Mouse (Mus musculus) hindbrain, embryonic 10.5 days (tissue): ENCODE data around the gene Arhgap29. TPM values are rescaled to one million over a fixed set of nuclear protein-coding genes. Genes with fewer than 3 reads are reported as not detected.

Source experiments
- DNase-seq: peaks from one replicate; pipeline ENCODE4 v3.0.0-alpha.2; 2017; ENCODE audit warnings: low spot score
- H3K27ac ChIP-seq: fragments of 300-500 bp; sonication (generic); 2 replicates; pipeline ENCODE4 v1.5.1; 2016; ENCODE audit warnings: mild to moderate bottlenecking, moderate library complexity
- H3K27me3 ChIP-seq: fragments of 300-500 bp; sonication (generic); 2 replicates; pipeline ENCODE4 v1.6.1; 2016; ENCODE audit warnings: mild to moderate bottlenecking; ENCODE audit not compliant: poor library complexity, insufficient read depth, severe bottlenecking
- H3K36me3 ChIP-seq: fragments of 300-500 bp; sonication (generic); 2 replicates; pipeline ENCODE4 v1.6.1; 2016; ENCODE audit warnings: mild to moderate bottlenecking, moderate library complexity
- H3K4me1 ChIP-seq: fragments of 300-500 bp; sonication (generic); replicated peaks from 2 replicates; pipeline ENCODE4 v1.6.1; 2016; ENCODE audit warnings: mild to moderate bottlenecking
- H3K4me3 ChIP-seq: fragments of 300-500 bp; sonication (generic); 2 replicates; pipeline ENCODE4 v1.5.1; 2016; ENCODE audit warnings: mild to moderate bottlenecking, moderate library complexity
- H3K9me3 ChIP-seq: fragments of 300-500 bp; sonication (generic); 2 replicates; pipeline ENCODE4 v1.6.1; 2016; ENCODE audit warnings: mild to moderate bottlenecking, moderate library complexity
- WGBS: fragments of 180-500 bp; shearing (Covaris S2); methylation state at CpG from one replicate; pipeline ENCODE4 v1.1.7; 2016; 5-methylcytosine and 5-hydroxymethylcytosine counted together
- polyA plus RNA-seq: library from polyadenylated mRNA; unstranded; fragments of >200 nt; fragmentation: Nextera tagmentation; extraction: Ambion mirVana; gene quantifications from 2 replicates; pipeline ENCODE4 v1.2.1, GENCODE M21; 2016

Gene Arhgap29
- polyA plus RNA-seq, 1 experiment from 2014 or later: 23.3 TPM

- H3K27me3 ChIP-seq: no peaks in the 10 kb centered on the region
- no peak overlapping the region for H3K4me3 ChIP-seq
- DNase-seq: no peak
- no peak overlapping the region for H3K27ac ChIP-seq
- no peaks in the 10 kb centered on the region for H3K36me3 ChIP-seq
- no peaks in the 10 kb centered on the region for H3K9me3 ChIP-seq
- WGBS: 76% methylated on average over 9 of the region's 9 CpGs
- H3K4me1 ChIP-seq: peaks cover 16% of the 10 kb centered on the region
Observed at GRCm38 (mm10) chr3:122033248-122033837, 81.0 kb downstream of the Arhgap29 start.

- DNase-seq: no peak
- Histone ChIP-seq H3K27ac (no peak overlapping the region), H3K27me3 (no peaks in the 10 kb centered on the region), H3K9me3 (no peaks in the 10 kb centered on the region), H3K36me3 (no peaks in the 10 kb centered on the region), H3K4me1 (peaks cover 16% of the 10 kb centered on the region), H3K4me3 (no peak overlapping the region)
- 88% methylated on average over 5 of the region's 5 CpGs for WGBS
Observed at GRCm38 (mm10) chr3:122034240-122034639, 81.9 kb downstream of the Arhgap29 start.

- Histone ChIP-seq H3K27me3 (no peaks in the 10 kb centered on the region), H3K36me3 (no peaks in the 10 kb centered on the region), H3K4me3 (no peak overlapping the region), H3K9me3 (no peaks in the 10 kb centered on the region), H3K4me1 (peaks cover 16% of the 10 kb centered on the region), H3K27ac (no peak overlapping the region; the same call in 1 of the 2 replicates)
- 45% methylated on average over 3 of the region's 3 CpGs for WGBS
- DNase-seq: no peak
Observed at GRCm38 (mm10) chr3:122035092-122035491, 82.8 kb downstream of the Arhgap29 start.

GRCm38 (mm10) chr3:122040522-122040921 lies 88.2 kb downstream of the Arhgap29 start:
- DNase-seq: no peak
- WGBS: 76% methylated on average over 6 of the region's 6 CpGs
- Histone ChIP-seq H3K4me1 (peaks cover 33% of the 10 kb centered on the region), H3K4me3 (no peak overlapping the region), H3K36me3 (no peaks in the 10 kb centered on the region), H3K27me3 (peaks cover 46% of the 10 kb centered on the region), H3K9me3 (no peaks in the 10 kb centered on the region), H3K27ac (no peak overlapping the region)

GRCm38 (mm10) chr3:122043102-122043501 lies 90.8 kb downstream of the Arhgap29 start:
- Histone ChIP-seq H3K36me3 (no peaks in the 10 kb centered on the region), H3K27ac (no peak overlapping the region), H3K27me3 (peaks cover 72% of the 10 kb centered on the region), H3K4me1 (peaks cover 55% of the 10 kb centered on the region), H3K9me3 (no peaks in the 10 kb centered on the region), H3K4me3 (no peak overlapping the region)
- 25% methylated on average over 8 of the region's 8 CpGs for WGBS
- DNase-seq: no peak

- H3K27me3 ChIP-seq: peaks cover 78% of the 10 kb centered on the region
- peak within 1 kb of the TSS; percentile 41 for H3K4me3 ChIP-seq
- DNase-seq: peak; percentile 55
- peak within 1 kb of the TSS; percentile 78 for H3K27ac ChIP-seq
- H3K4me1 ChIP-seq: peaks cover 64% of the 10 kb centered on the region
- H3K36me3 ChIP-seq: no peaks in the 10 kb centered on the region
- H3K9me3 ChIP-seq: no peaks in the 10 kb centered on the region
- 3% methylated on average over 26 of the region's 26 CpGs for WGBS
Observed at GRCm38 (mm10) chr3:122043799-122044547, 91.6 kb downstream of the Arhgap29 start, which contains the start of gene Abca4. TSS of gene Abca4 (plus strand) at chr3:122044443.

- no peaks in the 10 kb centered on the region for H3K9me3 ChIP-seq
- peaks cover 70% of the 10 kb centered on the region for H3K4me1 ChIP-seq
- peaks cover 89% of the 10 kb centered on the region for H3K27me3 ChIP-seq
- no peaks in the 10 kb centered on the region for H3K36me3 ChIP-seq
- peak; percentile 35 for DNase-seq
- WGBS: 7% methylated on average over 10 of the region's 10 CpGs
- peak overlapping the region; percentile 11; the same call in 1 of the 2 replicates for H3K4me3 ChIP-seq
- peak overlapping the region; percentile 50; the same call in 1 of the 2 replicates for H3K27ac ChIP-seq
Observed at GRCm38 (mm10) chr3:122046187-122046620, 93.9 kb downstream of the Arhgap29 start.

- Histone ChIP-seq H3K27ac (peak overlapping the region; percentile 60), H3K27me3 (peaks cover 80% of the 10 kb centered on the region), H3K4me3 (no peak overlapping the region), H3K9me3 (no peaks in the 10 kb centered on the region), H3K4me1 (peaks cover 70% of the 10 kb centered on the region), H3K36me3 (no peaks in the 10 kb centered on the region)
- WGBS: 40% methylated on average over 7 of the region's 7 CpGs
- peak; percentile 20 for DNase-seq
Observed at GRCm38 (mm10) chr3:122047402-122047801, 95.1 kb downstream of the Arhgap29 start.

- no peaks in the 10 kb centered on the region for H3K36me3 ChIP-seq
- H3K27me3 ChIP-seq: peaks cover 72% of the 10 kb centered on the region
- H3K27ac ChIP-seq: peak overlapping the region; percentile 60
- WGBS: 18% methylated on average over 17 of the region's 17 CpGs
- H3K4me1 ChIP-seq: peaks cover 64% of the 10 kb centered on the region
- H3K9me3 ChIP-seq: no peaks in the 10 kb centered on the region
- peak overlapping the region; percentile 30; the same call in 1 of the 2 replicates for H3K4me3 ChIP-seq
- peak; percentile 69 for DNase-seq
Observed at GRCm38 (mm10) chr3:122047921-122048861, 95.8 kb downstream of the Arhgap29 start.

- no peak for DNase-seq
- H3K27me3 ChIP-seq: peaks cover 63% of the 10 kb centered on the region
- H3K4me1 ChIP-seq: peaks cover 64% of the 10 kb centered on the region
Observed at GRCm38 (mm10) chr3:122049158-122049557, 96.8 kb downstream of the Arhgap29 start.

GRCm38 (mm10) chr3:122058439-122059198 lies 106.3 kb downstream of the Arhgap29 start:
- Histone ChIP-seq H3K36me3 (no peaks in the 10 kb centered on the region), H3K4me1 (peaks cover 16% of the 10 kb centered on the region), H3K4me3 (no peak overlapping the region), H3K27ac (no peak overlapping the region), H3K27me3 (no peaks in the 10 kb centered on the region), H3K9me3 (no peaks in the 10 kb centered on the region)
- no peak for DNase-seq
- WGBS: 58% methylated on average over 9 of the region's 9 CpGs

More at GRCm38 (mm10) chr3:122049158-122049557, 96.8 kb downstream of the Arhgap29 start:
- WGBS: 59% methylated on average over 6 of the region's 6 CpGs
- Histone ChIP-seq H3K27ac (peak overlapping the region; percentile 53; the same call in 1 of the 2 replicates), H3K36me3 (no peaks in the 10 kb centered on the region), H3K9me3 (no peaks in the 10 kb centered on the region), H3K4me3 (no peak overlapping the region)

- no peaks in the 10 kb centered on the region for H3K9me3 ChIP-seq
- H3K36me3 ChIP-seq: no peaks in the 10 kb centered on the region
- no peak overlapping the region for H3K27ac ChIP-seq
- H3K27me3 ChIP-seq: no peaks in the 10 kb centered on the region
- 89% methylated on average over 10 of the region's 10 CpGs for WGBS
- H3K4me1 ChIP-seq: peaks cover 7% of the 10 kb centered on the region; the same call in 1 of the 2 replicates
- no peak overlapping the region for H3K4me3 ChIP-seq
- DNase-seq: no peak
Observed at GRCm38 (mm10) chr3:122062586-122062985, 110.2 kb downstream of the Arhgap29 start.
